Mouse (Mus musculus) left cerebral cortex, adult 11 months (tissue): ENCODE measurements around the gene Ppara.
A peak's percentile ranks its signal among the peaks of the same experiment; 100 is the strongest.

Experiments
- DNase-seq: peaks from one replicate; pipeline ENCODE4 v3.0.0; 2022; ENCODE audit warnings: low spot score

The Ppara gene

DNA sequence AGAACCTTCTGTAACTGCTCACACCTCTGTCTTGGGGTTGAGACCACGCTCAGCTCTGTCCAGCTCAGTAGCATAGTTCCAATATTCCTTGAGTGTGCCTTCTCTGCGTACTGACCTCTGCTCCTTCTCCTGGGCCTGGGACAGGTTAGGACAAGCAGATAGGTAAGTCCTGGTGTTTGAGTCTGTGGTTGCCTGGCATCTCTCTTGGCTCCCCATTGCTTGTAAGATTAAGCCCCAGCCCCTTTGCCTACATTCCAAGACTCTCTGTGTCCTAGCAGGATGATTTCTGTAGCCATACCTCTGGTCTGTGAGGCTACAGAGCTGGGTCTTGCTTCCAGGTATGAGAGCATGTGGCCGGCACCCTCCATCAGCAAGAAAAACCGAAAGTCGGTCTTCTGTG, 6.6 kb upstream of the Ppara start:
- no peak for DNase-seq

DNA sequence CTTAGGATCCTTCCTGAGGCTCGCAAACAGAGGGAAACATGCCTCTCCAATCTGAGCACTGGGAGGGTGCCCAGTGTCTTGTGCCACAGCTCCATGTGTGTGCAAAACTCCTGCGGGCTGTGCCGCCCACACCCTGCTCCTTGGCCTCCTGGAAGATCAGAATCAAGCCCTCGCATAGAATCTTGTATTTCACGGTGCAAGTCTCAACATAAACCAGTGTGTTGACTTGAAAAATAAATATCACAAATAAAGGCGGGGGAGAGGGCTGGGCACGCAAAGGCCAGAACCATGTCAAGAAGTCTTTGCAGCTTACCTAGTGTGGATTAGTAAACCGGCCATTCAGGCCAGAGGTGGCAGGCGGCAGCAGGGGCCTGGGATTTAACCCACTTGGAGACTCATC, 5.5 kb upstream of the Ppara start:
- DNase-seq: no peak

DNA sequence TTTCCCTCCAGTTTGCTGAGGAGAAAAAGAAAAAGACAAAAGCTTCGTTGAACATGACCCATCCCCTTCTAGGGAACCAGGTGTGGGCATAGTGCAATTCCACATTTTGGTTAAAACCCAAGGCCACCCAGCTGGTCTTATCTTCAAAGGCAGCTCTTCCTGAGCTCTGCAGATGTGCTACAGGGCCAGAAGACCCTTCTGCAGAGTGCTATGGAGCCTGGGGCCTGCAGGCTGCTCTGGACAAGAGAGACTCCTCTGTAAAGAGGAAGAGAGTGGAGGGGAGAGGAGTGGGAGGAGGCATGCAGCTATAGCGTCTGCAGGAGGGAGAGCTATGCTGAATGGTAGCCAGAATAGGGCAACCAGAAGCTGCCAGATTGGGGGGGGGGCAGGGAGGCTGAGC, 4.8 kb upstream of the Ppara start:
- no peak for DNase-seq

DNA sequence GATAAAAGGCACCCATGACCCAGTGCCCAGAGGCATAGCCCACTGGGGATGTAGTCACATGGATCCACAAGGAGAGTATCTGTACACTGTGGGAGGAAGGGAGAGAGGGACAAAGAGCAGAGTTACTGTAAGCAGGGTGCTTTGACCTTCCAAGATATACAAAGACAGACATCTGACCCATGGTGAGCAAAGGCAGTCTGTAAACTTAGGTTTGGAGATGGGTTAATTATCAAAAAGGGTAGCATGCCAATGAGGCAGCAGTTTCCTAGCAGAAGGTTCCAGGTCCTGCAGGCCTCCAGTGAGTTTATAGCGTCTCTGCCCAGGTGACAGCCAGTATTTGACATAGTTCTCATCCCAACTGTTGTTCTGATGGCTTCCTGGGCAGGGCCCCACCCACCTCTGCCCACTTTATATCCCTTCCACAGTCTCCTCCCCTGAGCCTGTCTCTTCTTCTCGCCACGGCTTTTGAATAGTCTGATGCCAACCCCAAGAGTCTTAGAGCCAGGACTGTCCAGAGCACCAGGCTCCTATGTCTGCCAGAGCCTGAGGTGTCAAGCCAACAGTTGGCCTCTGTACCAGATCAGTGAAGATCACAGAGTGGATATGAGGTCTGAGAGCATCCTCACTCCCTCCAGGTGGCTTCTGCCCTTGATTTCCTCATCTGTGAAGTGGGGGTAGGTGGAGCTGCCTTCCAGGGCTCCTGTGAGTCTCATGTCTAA, 2.7 kb upstream of the Ppara start:
- no peak for DNase-seq

DNA sequence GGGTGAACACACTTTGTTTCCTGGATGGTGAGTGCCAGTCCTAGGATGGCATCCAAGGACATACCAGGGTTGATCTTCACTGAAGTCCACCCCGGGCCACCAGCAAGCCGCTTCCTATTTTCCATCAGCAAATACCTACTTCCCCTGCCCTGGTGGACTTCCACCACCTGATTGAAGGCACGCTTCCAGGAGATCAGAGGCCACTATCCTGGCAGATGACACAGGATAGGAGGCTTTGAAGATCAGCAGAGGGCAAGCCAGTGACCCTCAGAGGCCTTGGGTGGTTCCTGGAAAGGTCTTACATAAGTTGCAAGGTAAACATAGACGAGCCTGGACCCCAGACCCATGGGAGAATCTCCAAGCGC, 2.2 kb upstream of the Ppara start:
- DNase-seq: no peak

DNA sequence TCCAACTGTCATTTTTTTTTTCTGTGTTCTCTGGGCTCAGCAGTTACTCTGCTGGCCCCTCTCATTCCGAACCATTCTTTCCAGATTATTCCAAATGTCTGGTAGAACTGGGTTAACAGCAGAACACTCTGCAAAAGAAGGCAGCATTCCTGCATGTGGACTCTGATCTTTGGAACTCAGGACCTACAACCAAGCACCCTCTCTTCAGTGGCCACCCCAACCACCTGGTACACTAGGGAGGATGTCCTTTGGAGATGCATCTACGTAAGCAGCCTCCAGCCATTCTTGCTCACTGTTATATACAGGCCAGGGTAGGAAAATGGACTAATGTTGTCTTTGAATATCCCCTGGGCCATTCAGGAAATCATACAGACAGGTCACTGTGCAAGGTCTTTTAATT, 1.1 kb upstream of the Ppara start:
- no peak for DNase-seq

DNA sequence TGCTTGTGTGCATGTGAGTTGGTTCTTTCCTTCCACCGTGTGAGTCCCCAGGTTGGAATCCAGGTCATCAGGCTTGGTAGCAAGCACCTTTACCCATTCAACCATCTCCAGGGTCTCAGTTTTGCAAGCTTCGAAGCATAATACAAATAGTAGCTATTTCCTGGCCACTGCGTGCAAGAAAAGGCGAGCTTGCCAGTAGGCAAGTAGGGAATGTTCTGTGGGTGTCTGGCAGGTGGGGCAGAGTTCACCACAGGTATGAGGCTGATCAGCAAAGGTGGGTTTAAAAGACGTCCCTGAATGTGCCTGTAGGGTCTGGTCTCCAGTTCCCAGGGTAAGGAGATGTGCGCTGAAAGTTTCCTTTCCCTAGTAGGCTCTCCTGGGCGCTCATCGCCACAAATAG, 635 bp upstream of the Ppara start:
- no peak for DNase-seq

DNA sequence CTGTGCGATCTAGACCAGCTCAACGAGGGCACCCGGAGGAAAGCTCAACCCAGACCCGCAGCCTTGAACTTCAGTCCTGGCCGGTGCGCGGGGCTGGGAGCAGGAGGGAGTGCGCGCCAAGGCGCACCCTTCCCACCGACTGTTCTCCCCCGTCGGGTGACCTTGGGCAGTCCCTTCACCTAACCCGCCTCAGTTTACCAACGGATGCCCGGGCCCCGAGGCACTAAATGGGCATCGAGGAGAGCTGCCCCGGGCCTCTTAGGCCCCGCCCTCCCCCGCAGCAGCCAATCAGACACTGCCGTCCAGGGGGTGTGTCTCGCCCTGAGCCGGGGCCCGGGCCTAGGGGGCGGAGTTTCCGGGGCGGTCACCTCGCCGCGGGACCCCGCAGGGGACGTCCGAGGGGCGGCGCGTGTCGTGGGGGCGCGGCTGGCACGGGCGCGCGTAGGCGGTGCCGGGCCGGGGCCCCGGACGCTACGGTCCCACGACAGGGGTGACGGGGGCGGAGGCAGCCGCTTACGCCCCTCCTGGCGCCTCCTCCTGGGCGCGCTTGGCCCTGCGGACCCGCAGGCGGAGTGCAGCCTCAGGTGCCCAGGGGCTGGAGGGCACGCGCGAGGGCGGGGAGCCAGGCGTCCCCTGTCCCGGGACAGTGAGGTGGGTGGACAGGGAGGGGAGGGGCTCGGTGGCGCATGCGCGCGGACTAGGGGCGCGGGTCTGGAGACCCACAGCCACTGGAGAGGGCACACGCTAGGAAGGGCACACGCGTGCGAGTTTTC, 466 bp downstream of the Ppara start:
- DNase-seq: peak; percentile 57

DNA sequence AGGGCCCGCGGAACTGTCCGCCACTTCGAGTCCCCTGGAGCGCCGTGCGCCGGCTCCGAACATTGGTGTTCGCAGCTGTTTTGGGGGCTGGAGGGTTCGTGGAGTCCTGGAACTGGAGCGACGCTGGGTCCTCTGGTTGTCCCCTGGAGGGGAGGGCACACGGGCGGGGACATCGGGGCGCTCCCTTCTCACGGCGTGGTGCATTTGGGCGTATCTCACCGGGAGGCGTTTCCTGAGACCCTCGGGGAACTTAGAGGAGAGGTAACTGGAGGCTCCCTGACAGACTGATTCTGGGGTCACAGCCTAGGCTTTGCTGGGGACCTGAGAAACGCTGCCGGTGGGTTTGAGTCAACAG, 1.0 kb downstream of the Ppara start:
- DNase-seq: no peak

DNA sequence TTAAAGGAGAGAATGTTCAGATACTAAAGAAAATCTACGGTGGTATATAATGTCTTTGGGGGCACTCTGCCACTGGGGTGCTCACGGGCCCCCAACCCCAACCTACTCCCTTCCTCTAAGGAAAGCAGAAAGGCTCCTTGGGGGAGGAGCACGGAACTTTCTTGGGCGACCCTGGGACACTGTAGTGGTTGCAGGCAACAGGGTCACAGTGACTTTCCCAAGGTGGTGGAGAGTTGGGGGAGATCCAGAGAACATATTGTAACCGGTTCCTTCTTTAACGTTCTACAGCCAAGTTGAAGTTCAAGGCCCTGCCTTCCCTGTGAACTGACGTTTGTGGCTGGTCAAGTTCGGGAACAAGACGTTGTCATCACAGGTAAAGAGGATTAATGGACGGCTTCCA, 1.7 kb downstream of the Ppara start:
- DNase-seq: no peak

DNA sequence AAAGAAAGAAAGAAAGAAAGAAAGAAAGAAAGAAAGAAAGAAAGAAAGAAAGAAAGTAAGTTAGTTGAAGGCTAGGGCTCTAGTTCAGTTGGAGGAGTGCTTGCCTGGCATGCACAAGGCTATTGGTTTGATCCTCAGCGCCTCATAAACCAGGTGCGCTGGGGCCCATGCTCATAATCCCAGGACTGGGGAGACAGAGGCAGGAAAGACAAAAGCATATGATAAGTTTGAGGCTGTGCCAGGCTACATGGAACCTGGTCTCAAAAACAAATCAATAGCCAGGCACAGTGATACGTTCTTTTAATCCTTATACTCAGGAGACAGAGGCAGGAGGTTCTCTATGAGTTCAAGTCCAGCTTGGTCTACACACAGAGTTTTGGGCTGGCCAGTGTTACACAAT, 3.6 kb downstream of the Ppara start:
- no peak for DNase-seq

DNA sequence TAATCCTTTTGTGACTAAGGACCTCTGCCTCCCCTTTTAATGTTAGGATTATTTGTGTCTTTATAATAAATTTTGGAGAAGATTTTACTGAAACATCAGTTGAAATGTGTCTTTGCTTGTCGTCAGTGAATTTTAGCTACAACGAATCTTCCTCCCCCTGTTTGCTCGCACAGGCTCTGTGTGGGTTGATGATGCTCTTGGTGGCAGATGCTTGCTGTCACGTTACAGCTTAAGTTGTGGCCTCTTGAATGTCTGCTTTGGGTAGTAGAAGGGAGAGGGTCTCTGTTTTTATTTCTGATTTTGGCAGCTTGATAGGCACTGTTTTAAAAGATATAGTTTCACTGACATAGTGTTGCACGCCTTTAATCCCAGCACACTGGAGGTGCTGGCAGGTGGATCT, 4.2 kb downstream of the Ppara start:
- DNase-seq: no peak

DNA sequence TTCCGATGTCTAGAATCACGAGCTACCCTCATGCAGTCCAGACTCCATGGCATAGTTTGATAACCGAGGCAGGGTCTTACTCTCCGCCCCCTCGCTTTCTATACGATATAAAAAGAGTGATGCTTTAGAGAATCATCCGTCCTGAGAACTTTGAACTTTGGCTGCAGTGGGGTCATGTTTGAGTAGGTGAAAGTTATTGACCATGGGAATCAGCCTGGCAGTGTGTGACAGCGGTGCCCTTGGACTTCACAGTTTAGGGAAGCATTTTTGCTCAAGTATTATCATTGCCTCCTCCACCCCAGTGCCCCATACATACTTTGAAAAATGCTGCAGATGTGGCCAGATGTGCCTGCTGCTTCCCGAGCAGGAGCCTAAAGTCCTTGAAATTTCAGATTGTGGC, 7.8 kb downstream of the Ppara start:
- DNase-seq: no peak

DNA sequence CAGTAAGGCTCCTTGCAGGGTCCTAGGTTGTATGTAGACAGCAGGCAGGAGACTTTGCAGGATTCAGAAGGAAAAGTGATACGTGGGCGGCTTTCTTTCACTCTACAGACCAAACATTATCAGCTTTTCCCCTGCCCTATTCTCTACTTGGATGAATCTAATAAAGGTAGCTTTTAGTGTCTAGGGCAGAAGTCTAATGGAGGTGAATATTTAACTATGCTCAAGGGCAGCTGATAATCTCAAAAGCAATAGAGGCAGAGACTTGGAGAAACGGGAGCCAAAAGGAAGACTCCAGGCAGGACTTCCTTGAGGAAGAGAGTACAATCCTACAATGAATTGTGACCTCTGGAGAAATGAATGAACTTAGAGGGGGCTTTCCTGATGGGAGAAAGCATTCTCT, 9.2 kb downstream of the Ppara start:
- DNase-seq: no peak

DNA sequence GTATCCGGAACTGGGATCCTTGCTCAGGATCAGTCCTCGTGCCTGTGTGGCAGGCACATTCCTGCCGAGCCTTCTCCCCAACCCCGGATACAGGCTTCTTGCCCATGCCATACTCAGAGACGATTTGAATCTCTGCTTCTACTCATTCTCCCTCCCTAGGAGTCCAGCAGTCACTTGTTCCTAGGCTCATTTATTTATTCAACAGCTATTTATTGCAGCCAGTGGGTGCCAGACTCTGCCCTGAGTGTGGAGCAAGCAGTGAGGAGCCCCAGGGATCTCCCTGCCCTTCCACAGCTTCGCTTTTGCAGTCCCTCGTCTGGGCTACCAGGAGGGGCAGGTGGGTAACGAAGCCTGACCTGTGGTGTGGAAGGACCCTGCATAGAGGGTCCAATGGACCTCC, 11.4 kb downstream of the Ppara start:
- no peak for DNase-seq

DNA sequence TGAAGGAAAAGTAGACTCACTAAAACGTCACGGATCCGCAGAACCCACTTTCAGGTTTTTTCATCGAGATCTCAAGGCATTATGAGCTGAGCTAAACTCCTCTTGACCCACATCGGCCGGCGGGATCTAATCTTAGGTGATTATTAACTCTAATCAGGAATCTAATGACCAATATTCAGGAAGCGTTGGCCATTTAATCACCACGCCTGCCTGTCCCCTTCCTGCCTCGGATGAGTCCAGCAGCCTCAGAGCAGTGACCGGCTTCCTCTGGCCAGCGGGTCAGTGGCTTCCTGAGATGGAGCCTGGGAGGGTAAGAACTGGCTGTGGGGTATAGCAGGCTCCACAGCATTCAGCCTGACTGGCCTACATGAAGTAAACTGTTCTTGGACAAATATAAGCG, 11.9 kb downstream of the Ppara start:
- DNase-seq: no peak

DNA sequence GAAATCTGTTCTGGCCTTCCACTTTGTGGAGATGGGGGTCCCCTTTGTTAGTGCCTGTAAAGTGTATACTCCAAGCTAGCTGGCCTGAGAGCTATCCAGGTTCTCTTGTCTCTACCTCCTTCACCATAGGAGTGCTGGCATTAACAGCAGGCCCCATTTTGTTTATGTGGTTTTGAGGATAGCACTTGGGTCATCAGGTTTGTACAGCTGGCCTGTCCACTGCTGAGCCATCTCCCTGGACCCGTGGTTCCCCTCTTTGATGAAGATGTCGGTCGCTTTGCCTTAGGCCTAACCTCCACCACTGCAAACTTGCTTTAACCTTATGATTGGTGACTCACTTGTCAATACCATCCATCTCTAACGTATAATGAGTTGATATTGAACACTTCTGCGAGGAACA, 13.2 kb downstream of the Ppara start:
- DNase-seq: no peak

DNA sequence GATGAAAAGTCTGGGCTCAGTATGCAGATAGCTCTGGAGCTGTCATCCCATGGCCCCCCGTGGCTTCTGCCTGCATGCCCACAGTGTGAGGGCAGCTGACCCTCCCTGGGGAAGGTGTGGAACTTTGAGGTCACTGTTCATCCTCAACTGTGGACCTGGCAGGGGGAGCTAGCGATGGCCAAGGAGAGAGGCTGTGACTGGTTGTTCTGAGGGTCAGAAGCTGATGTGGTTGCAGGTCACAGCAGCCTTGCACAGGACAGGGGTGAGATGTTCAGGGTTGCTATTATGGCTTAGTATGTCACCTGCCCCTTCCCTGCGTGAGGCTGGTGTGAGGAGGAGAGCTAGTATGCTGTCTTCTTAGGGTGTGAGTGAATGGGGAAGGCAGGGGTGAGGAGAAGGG, 13.7 kb downstream of the Ppara start:
- DNase-seq: no peak

DNA sequence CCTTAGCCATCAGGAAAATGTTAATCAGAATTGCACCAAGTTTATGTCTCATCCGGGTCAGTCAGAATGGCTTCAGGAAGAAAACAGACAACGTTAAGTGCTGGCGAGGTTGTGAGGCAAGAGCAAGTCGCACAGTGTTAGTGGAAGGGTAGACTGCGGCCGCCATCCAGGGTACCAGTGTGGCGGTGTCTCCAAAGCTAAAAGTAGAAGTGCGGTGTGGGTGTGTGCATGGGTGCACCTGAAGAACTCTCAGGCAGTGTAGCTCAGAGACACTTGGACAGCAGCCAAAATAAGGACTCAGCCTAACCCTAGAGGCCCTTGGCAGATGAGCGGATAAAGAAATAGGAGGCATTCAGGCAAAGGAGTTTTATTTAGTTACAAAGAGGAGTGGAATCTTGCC, 14.4 kb downstream of the Ppara start:
- DNase-seq: no peak

DNA sequence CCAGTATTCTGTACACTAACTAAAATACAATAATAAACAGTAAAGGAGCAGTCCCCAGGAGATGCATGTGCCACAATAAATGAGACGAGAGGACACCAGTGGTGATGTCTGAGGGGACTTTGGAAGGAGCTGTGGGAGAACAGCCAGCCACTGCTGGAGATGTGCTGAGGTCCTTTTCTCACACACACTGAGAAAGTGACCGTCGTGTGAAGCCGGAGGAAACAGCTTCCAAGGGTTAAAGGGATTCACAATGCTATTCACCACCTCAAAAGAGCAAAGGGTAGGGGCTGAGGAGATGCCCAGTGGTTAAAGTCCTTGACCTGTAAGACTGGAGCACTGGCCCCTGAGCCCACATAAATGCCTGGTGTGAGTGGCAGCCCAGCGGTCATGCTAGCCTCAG, 15.3 kb downstream of the Ppara start:
- no peak for DNase-seq

DNA sequence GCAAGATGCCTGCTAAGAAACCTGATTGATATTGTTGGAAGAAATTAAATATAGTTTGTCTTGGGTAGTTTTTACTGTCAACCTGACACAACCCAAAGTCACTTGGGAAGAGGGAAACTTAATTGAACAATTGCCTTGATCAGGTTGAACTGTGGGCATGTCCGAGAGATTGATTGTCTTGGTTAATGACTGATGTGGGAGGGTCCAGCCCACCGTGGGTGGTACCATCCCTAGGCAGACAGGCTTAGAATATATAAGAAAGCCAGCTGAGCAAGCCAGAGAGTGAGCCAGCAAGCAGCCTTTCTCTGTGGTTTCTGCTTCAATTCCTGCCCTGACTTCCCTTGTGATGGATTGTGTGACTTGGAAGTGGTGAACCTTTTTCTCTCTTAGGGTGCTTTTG, 17.9 kb downstream of the Ppara start:
- DNase-seq: no peak

DNA sequence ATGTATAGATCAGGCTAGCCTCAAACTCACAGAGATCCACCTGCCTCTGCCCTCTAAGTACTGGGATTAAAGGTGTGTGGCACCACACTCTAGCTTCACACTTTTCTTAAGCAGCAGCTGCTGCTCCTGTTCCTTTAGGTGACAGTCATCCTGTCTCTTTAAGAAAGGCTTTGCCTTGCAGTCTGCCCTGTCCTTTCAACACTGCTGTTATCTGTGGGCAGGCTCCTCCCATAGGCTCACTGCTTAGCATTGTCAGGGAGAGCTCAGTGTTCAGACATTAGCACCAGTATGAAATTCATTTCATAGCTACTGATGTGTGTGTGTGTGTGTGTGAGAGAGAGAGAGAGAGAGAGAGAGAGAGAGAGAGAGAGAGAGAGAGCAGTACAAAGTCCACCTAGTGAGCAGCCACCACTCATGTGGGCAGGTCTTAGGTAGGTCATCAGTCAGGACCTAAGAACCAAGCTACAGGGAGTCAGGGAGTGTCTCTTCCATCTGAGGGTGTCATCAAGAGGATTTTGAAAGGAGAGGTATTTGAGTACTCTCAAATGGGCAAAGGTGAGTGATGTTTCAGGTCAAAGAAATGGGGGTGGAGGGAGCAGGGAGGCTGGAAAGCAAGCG, 19.4 kb downstream of the Ppara start:
- no peak for DNase-seq

DNA sequence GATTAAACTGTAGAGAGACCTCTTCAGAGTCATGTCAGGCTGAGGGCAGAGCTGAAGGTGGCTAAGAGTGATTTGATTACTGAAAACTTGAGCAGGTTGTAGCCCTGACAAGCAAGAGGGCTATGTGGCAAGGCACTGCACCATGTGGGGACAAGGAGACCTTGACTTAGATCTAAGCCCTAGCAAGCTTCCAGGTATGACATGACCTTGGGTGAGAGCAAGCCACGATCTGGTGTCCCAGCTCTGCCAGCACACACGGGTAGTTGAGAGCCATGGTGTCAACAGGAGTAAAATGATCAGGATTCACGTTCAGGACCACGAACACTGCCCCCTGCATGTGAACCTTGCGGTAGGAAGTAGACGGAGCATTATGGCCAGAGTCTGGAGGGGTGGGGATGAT, 20.4 kb downstream of the Ppara start:
- no peak for DNase-seq

DNA sequence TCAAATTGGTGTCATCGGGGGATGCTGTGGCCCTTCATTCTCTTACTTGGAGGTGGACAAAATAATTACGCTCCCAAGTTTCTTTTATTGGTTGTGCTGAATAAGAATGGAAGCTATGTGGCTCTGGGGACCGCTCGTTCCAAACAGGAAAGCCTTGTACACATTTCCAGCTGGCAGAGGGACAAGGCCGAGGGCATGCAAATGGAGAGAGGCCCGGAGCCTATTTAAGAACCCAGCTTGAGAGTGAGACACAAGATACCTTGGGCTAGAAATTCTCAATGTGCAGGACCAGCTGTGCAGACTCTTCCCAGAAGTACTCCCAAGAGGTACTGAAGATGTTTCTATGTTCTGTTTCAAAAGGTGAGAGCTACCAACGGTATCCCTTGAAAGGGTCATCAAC, 21.8 kb downstream of the Ppara start:
- DNase-seq: no peak
